Mouse (Mus musculus): ENCODE results near the gene Gclm. TPM values are rescaled to one million over a fixed set of nuclear protein-coding genes. Genes with fewer than 3 reads are reported as not detected.
"Not testable (repeated sequence)": the region's sequence is repeated elsewhere in the genome, so short reads cannot be mapped to it uniquely, and the experiment has no call there.

The Gclm gene
- total and polyA plus RNA-seq, 3 experiments, result 20.7 to 51.4 (median 44.8) TPM

DNA sequence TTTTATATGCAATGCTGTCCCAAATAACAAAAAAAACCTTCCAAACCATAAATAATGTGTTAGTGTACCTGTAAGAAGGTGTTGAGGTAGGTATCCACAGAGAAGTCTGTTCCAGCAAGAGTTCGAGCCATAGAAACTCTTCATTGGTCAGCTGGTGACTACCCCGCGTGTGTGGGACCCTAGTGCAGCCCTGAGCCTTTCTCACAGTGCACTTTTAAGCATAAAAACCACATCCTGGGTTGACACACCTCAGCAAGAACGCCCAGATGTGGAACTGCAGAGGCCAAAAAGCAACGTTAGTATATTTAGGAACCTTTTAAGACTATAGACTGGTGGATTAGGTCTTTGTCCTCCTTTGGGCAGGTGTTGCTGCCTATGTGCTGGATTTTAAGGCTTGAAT lies 41.8 kb downstream of the Gclm start:
- Histone ChIP-seq H3K9ac (ENCODE audit: low read depth, low read length) (no peak overlapping the region), H3K4me3 (no peak overlapping the region), H3K4me1 (ENCODE audit: control insufficient read depth, insufficient read depth, low read length) (peaks cover 4% of the 10 kb centered on the region; the same call in 1 of the 2 replicates), H3K79me2 (replicated peaks; ENCODE audit: control insufficient read depth, insufficient read depth, low read length) (no peaks in the 10 kb centered on the region), H3K27me3 (ENCODE audit: control insufficient read depth, insufficient read depth, low read length) (no peaks in the 10 kb centered on the region), H3K27ac (no peak overlapping the region), H3K36me3 (ENCODE audit: control insufficient read depth, insufficient read depth, low read length) (no peaks in the 10 kb centered on the region)
- 76% methylated on average over 5 of the region's 5 CpGs for WGBS
- intact Hi-C loops (cut with DNase I), result no loop called here
- DNase-seq, result no peak
- no peak for TF ChIP-seq POLR2A (IDR thresholded peaks at IDR 0.05; ENCODE audit: insufficient read depth, low read depth, low read length)

DNA sequence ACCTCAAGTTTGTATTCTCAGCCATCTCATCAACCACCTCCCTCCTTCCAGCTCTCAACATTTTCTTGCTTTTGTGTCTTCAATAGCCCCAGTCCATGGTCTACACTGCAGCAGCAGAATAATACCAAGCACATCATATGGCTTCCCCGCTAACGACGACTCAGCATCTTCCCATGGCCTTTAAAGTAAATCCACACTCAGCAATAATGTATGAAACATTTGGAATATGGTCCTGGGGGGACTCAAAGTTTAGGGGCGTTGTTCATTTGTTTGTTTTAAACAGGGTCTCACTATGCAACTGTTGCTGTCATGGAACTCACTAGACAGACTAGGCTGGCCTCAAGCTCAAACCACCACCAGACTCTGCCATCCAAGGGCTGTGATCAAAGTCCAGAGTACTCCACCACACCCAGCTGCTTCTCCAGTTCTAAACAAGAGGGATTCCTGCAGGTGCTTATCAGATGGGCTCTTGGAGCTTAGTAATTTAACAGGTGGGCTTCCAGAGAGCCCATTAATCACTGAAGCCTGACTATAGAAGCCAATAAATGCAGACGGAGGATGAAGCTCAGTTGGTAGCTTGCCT lies 43.3 kb downstream of the Gclm start:
- WGBS, result 86% methylated on average over 5 of the region's 5 CpGs
- H3K27ac ChIP-seq, result no peak overlapping the region
- H3K79me2 ChIP-seq (replicated peaks; ENCODE audit: control insufficient read depth, insufficient read depth, low read length), result no peaks in the 10 kb centered on the region
- H3K4me3 ChIP-seq, result no peak overlapping the region
- H3K36me3 ChIP-seq (ENCODE audit: control insufficient read depth, insufficient read depth, low read length), result no peaks in the 10 kb centered on the region
- TF ChIP-seq CTCF (IDR thresholded peaks at IDR 0.05) (no peak), POLR2A (IDR thresholded peaks at IDR 0.05; ENCODE audit: insufficient read depth, low read depth, low read length) (no peak), EP300 (IDR thresholded peaks at IDR 0.05; ENCODE audit: insufficient read depth, low read depth, low read length) (no peak)
- no peaks in the 10 kb centered on the region for H3K27me3 ChIP-seq (ENCODE audit: control insufficient read depth, insufficient read depth, low read length)
- H3K4me1 ChIP-seq (ENCODE audit: control insufficient read depth, insufficient read depth, low read length), result peaks cover 4% of the 10 kb centered on the region; the same call in 1 of the 2 replicates
- no peak for DNase-seq
- H3K9ac ChIP-seq (ENCODE audit: low read depth, low read length), result no peak overlapping the region
- intact Hi-C loops (cut with DNase I), result no loop called here

DNA sequence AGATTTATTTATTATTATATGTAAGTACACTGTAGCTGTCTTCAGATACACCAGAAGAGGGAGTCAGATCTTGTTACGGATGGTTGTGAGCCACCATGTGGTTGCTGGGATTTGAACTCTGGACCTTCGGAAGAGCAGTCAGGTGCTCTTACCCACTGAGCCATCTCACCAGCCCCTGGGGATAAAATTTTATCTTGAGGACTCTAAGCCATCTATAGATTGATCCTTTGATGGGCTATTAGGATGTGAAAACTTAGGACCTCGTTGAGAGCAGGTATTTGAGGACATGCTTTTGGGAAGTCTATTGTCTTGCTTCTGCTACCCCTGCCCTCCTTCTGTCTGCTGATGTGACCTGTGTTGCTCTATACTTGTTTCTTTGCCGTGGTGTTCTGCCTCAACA lies 44.0 kb downstream of the Gclm start:
- H3K27me3 ChIP-seq (ENCODE audit: control insufficient read depth, insufficient read depth, low read length); DNase-seq; H3K4me1 ChIP-seq (ENCODE audit: control insufficient read depth, insufficient read depth, low read length); H3K4me3 ChIP-seq; H3K9ac ChIP-seq (ENCODE audit: low read depth, low read length); intact Hi-C loops (cut with DNase I); H3K27ac ChIP-seq; H3K79me2 ChIP-seq (replicated peaks; ENCODE audit: control insufficient read depth, insufficient read depth, low read length); H3K36me3 ChIP-seq (ENCODE audit: control insufficient read depth, insufficient read depth, low read length): not testable (repeated sequence)
- WGBS, result 66% methylated on average over 4 of the region's 4 CpGs

DNA sequence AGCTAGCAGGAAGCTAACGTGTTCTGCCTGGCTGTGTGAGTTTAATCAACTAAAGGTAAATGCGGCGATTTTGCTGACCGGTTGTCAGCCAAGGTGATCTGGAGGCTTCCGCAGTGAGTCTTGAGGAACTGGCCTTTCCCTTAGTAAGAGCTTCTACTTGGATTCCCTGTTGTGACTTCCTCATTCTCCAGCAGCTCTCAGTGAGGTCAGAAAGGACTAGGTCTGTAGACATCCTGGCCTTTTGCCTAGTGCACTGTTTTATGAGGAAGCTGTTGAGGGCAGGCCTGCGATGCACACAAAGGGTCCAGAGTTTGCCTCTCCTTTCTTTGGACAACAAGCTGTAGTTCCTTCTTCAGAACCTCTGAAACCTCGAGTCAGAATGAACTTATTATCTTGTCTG lies 45.3 kb downstream of the Gclm start:
- H3K9ac ChIP-seq (ENCODE audit: low read depth, low read length), result no peak overlapping the region
- no peaks in the 10 kb centered on the region for H3K27me3 ChIP-seq (ENCODE audit: control insufficient read depth, insufficient read depth, low read length)
- DNase-seq, result peak; percentile 29 to 57
- TF ChIP-seq EP300 (IDR thresholded peaks at IDR 0.05; ENCODE audit: insufficient read depth, low read depth, low read length), result 0 out of 2 replicates have a peak, but pooled peaks have one; percentile 32
- no peak for TF ChIP-seq CTCF (IDR thresholded peaks at IDR 0.05)
- TF ChIP-seq POLR2A (IDR thresholded peaks at IDR 0.05; ENCODE audit: insufficient read depth, low read depth, low read length), result peak; percentile 46; the same call in 1 of the 2 replicates
- H3K36me3 ChIP-seq (ENCODE audit: control insufficient read depth, insufficient read depth, low read length), result no peaks in the 10 kb centered on the region
- H3K79me2 ChIP-seq (replicated peaks; ENCODE audit: control insufficient read depth, insufficient read depth, low read length), result no peaks in the 10 kb centered on the region
- WGBS, result 45% methylated on average over 7 of the region's 7 CpGs
- peak overlapping the region; percentile 12; the same call in 1 of the 2 replicates for H3K4me3 ChIP-seq
- intact Hi-C loops (cut with DNase I), result loop anchor here (5.0 to 10.0 kb wide), 3 partner anchors 43 to 494 kb away; partner anchors contain the start of gene Gclm
- peak overlapping the region; percentile 98 for H3K27ac ChIP-seq
- H3K4me1 ChIP-seq (ENCODE audit: control insufficient read depth, insufficient read depth, low read length), result peaks cover 5% of the 10 kb centered on the region

DNA sequence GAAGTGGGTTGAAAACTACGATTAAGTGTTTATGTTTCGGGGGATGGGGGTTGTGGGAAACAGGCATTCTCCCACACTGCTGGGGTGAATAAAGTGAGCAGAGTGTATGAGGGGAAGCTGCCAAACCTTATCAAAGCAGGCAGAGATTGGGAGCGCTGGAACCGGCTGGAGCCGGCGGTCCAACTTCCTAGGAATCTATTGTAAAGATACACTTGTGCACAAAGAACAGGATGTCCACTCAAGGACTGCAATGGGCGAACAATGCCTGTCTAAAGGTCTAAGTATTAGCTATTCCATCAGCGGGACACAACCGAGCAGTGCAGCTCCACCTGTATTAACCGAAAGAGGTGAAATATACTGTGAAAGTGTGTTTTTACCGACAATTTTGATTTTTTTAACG lies 46.5 kb downstream of the Gclm start:
- Histone ChIP-seq H3K4me3 (peak overlapping the region; percentile 81), H3K79me2 (replicated peaks; ENCODE audit: control insufficient read depth, insufficient read depth, low read length) (no peaks in the 10 kb centered on the region), H3K9ac (ENCODE audit: low read depth, low read length) (no peak overlapping the region), H3K27me3 (ENCODE audit: control insufficient read depth, insufficient read depth, low read length) (no peaks in the 10 kb centered on the region), H3K36me3 (ENCODE audit: control insufficient read depth, insufficient read depth, low read length) (no peaks in the 10 kb centered on the region), H3K27ac (peak overlapping the region; percentile 98), H3K4me1 (ENCODE audit: control insufficient read depth, insufficient read depth, low read length) (peaks cover 5% of the 10 kb centered on the region)
- WGBS, result 20% methylated on average over 12 of the region's 12 CpGs
- intact Hi-C loops (cut with DNase I), result loop anchor here (1.0 to 10.0 kb wide), 4 partner anchors 18 to 493 kb away; partner anchors contain the start of genes Dnttip2 and Gclm
- peak; percentile 43 to 50 for DNase-seq
- TF ChIP-seq POLR2A (IDR thresholded peaks at IDR 0.05; ENCODE audit: insufficient read depth, low read depth, low read length) (peak; percentile 52; the same call in 1 of the 2 replicates), CTCF (IDR thresholded peaks at IDR 0.05) (no peak)

DNA sequence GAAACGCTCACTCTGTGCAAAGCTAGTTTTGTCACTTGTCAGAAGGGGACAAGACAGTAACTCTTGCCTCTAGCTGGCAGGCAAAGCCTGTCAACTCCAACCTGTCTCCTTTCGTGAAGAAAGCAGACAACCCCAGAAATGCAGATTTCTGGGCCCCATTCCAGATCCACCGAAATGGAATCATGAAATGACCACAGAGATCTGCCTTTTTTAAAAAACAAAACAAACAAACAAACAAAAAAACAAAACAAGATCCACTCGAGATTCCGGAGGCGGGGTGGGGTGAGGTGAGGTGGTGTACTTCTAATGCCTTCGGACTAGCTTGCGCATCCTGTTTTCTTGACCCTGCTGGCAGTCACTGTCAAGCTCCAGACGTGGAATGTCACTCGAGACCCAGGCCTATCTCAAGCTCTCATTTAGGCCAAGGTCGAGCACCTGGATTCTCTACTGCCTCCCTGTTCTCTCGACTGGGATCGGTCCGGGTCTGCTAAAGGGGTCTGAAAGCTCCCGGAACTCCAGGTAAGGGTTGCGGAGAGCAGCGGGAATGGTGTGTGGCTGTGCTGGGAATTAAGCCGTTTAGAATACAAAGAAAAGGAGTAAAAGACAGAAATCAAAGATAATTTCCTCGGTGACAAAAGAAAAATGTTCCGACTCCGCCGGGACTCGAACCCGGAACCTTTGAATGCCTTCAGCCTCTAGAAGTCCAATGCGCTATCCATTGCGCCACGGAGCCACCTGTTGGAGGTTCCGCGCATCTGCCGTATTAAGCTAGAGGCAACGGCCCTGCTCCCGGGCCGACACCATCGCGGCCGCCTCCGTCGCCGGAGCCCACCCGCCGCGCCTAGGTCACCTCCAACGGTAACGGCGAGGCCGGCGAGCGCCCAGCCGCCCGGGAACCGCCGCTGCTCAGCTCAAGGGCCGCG lies 47.2 kb downstream of the Gclm start:
- intact Hi-C loops (cut with DNase I), result loop anchor here (1.0 to 10.0 kb wide), 4 partner anchors 18 to 492 kb away; partner anchors contain the start of genes Dnttip2 and Gclm
- Histone ChIP-seq H3K4me3 (peak overlapping the region; percentile 81), H3K4me1 (ENCODE audit: control insufficient read depth, insufficient read depth, low read length) (peaks cover 5% of the 10 kb centered on the region), H3K79me2 (replicated peaks; ENCODE audit: control insufficient read depth, insufficient read depth, low read length) (no peaks in the 10 kb centered on the region), H3K27me3 (ENCODE audit: control insufficient read depth, insufficient read depth, low read length) (no peaks in the 10 kb centered on the region), H3K9ac (ENCODE audit: low read depth, low read length) (peak overlapping the region; percentile 87), H3K36me3 (ENCODE audit: control insufficient read depth, insufficient read depth, low read length) (no peaks in the 10 kb centered on the region), H3K27ac (peak overlapping the region; percentile 98)
- TF ChIP-seq EP300 (IDR thresholded peaks at IDR 0.05; ENCODE audit: insufficient read depth, low read depth, low read length) (peak; percentile 79), CTCF (IDR thresholded peaks at IDR 0.05) (peak; percentile 30; the same call in 1 of the 2 replicates), POLR2A (IDR thresholded peaks at IDR 0.05; ENCODE audit: insufficient read depth, low read depth, low read length) (no peak; the same call in 1 of the 2 replicates)
- peak; percentile 95 to 99 for DNase-seq
- WGBS, result 3% methylated on average over 54 of the region's 54 CpGs
